Mouse (Mus musculus) bone marrow macrophage, adult 2 months (primary cell): ENCODE measurements around the gene Slc25a51.

Experiments
- CTCF ChIP-seq: IDR thresholded peaks from 2 replicates; pipeline ENCODE4 v1.5.1; 2012; ENCODE audit warnings: low read depth, mild to moderate bottlenecking, low read length, moderate library complexity
- POLR2A ChIP-seq: IDR thresholded peaks from 2 replicates; pipeline ENCODE4 v1.6.1; 2012; ENCODE audit warnings: mild to moderate bottlenecking, low read depth, low read length, borderline replicate concordance

- TF ChIP-seq CTCF (no peak), POLR2A (no peak)
These were observed 36.2 kb upstream of the Slc25a51 start for GRCm38 (mm10) chr4:45444813-45445212.
